Mouse (Mus musculus): ENCODE data around the gene Gm10295.

The Gm10295 gene

DNA sequence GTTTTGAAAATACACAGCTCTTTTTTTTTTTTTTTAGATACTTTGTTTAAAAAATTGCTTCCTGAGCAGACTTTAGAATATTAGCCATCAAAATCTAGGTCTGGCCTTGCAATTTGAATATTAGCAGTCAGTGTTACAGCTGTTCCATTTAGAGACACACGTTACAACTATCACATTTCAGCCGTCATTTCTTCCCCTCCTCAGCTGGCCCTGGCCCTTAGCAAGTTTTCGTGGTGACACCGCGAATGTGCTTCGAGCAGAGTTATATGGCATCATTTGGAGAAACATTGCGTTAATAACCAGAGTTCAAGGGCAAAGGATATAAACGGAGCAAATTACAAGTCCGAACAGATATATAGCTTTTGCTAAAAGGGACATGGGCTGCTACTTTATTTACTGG lies 2.4 kb downstream of the Gm10295 start:
- DNase-seq (ENCODE audit: low spot score) = no peak

DNA sequence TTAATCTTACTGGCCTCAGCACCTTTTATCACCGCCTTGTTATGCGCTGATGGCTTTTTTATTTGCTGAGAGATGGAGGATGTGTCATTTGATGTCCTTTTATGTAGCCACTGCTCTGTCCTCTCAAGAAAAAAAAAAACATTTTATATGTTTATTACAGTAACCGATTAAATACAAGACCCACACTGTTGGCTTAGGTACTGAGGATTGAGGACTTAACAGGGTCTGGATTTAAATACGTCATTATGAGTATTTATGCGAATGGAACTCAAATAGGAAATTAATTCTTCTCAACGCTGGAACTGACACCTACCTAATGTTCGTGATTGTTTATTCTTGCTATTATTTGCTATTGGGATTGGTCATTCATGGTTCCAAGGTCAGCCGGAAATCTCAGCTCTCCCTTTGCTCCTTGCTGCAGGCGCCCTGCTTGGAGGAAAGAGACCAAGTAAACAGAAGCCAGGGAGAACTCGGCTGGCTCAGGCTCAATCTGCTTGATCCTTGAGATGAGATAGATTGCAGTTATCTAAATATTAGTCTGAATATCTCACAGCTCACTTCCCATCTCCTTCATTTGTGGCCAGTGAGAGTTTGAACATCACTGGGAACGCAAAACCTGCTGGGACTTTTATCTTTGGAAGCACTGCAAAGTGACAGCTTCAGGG lies 26.2 kb downstream of the Gm10295 start:
- DNase-seq (ENCODE audit: low spot score) = no peak

DNA sequence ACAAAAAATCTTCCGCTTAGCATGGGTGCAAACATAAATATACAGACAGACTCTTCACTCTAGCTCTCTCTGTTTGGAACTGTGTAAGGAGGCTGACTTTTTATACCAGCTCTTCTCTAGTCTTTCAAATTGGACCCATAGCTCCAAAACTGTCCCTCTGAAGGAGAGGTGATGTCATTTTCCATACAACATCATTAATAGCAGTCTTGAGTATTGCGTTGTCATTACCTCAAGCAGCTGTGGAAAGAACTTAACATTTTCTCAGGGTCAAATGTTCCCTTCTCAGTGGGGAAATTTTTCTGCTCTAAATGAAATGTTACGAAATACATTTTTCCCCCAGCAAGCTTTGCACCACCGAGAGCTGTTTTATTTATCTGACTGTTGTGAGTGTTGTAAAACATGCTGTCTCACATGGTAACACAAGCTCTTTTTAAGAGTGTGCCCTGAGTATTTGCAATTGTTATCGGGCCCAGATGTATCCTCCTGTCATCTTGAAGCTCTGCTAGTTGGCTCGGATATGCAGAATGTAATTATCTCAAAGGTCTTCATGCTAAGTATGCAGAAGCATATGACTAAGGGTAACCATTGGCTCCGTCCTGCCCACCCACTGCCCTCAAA lies 38.0 kb downstream of the Gm10295 start:
- no peak for DNase-seq (ENCODE audit: low spot score)

DNA sequence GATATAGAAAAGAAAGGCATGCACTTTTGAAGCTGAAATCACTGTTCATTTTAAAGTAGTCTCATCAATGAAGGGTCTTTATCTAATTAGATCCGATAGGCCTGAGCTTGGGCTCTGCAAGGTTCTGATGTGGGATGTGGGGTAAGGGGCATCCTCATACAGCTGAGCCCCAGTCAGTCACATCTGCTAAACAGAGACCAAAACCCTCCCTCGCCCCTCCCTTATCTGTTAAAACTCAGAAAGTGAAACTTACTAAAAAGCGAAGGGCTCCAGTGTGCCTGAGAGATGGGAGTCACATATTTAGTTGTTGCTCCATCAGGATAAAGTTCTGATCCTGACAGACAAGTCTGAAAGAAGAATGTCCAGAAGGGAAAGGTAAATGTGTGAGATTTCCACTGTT lies 38.9 kb downstream of the Gm10295 start:
- no peak for DNase-seq (ENCODE audit: low spot score)

DNA sequence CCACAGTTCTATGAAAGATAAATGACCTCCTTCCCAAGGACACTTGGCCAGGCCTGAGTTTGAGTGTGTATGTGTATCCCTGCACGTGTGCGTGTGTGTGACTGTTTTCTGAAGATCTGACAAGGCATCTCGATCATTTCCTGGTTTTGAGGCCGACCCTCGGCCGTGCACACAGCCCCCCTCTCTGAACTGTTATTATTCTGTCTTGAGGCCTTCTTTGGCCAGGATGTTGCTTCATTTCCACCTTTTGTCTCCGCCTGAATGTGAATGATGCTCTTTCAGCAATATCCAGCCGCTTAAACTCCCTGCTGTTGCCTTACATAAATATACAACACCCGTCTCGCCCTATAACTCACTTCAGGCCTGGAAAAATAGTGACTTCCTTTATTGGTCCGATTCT lies 39.9 kb downstream of the Gm10295 start:
- no peak for DNase-seq (ENCODE audit: low spot score)

DNA sequence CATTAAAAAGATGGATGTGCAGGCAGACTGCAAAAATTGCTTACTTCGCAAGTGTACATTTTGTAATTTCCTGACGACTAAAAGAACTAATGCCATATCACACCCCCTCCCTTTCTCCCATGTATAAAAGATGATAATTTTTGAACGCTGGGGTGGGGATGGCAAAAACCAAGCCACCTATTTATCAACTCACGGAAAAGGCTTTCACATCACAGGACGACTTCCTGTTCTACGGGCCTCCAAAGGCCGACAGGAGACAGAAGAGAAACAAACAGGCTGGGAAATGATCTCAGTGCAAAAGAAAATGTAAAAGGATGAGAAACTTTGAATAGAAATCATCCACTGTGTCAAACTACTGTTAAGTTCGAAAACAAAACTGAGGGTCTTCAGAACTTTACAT lies 43.2 kb downstream of the Gm10295 start:
- no peak for DNase-seq (ENCODE audit: low spot score)

DNA sequence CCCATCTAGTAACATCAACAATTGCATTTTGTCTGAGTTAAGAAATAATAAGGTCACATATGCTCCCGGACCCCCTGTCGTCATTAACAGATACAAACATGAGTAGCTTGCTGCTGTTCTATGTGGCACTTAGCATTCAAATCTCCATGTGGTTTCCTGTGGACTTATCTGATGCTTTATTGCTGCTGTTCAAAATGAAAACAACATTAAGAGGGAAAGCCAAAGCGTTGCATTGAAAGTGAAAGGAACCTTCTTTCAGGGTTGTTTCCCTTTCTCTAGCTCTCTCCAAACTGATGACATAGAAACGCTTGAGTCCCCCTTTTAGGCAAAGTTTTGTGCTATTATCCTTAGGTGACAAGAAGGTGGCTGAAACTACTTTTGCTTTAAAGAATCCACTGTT lies 48.6 kb downstream of the Gm10295 start:
- no peak for DNase-seq (ENCODE audit: low spot score)
